Mouse (Mus musculus) megakaryocyte, embryonic 14.5 days (primary cell): ENCODE results near the gene Hist1h2bc.

ENCODE experiments used
- FLI1 ChIP-seq: IDR thresholded peaks from 2 replicates; pipeline ENCODE4 v1.6.1; 2012; ENCODE audit warnings: low read length, inconsistent platforms, mixed read lengths
- GATA1 ChIP-seq: IDR thresholded peaks from 3 replicates; pipeline ENCODE4 v1.6.1; 2012; ENCODE audit warnings: mixed read lengths, low read length, inconsistent platforms, borderline replicate concordance

GRCm38 (mm10) chr13:23730479-23730878 is 46.5 kb downstream of the Hist1h2bc start:
- TF ChIP-seq FLI1 = no peak
- TF ChIP-seq GATA1 = no peak
